Mouse (Mus musculus) heart, embryonic 15.5 days (tissue): ENCODE measurements around the gene Gadd45b. TPM values are rescaled to one million over a fixed set of nuclear protein-coding genes. Genes with fewer than 3 reads are reported as not detected.

Source experiments
- ATAC-seq: fragments of 200-750 bp; cut with Nextera tagmentation; replicated peaks from 2 replicates; pipeline ENCODE4 v1.8.0; 2017; ENCODE audit warnings: low read depth, moderate TSS enrichment; ENCODE audit not compliant: insufficient number of reproducible peaks, insufficient read depth, low FRiP score
- H3K27ac ChIP-seq: fragments of 300-500 bp; sonication (generic); 2 replicates; pipeline ENCODE4 v1.5.1; 2015; ENCODE audit warnings: mild to moderate bottlenecking, inconsistent platforms
- H3K27me3 ChIP-seq: fragments of 300-500 bp; sonication (generic); 2 replicates; pipeline ENCODE4 v1.6.1; 2015; ENCODE audit warnings: inconsistent platforms
- H3K36me3 ChIP-seq: fragments of 300-500 bp; sonication (generic); 2 replicates; pipeline ENCODE4 v1.6.1; 2015; ENCODE audit warnings: mild to moderate bottlenecking, inconsistent platforms
- H3K4me1 ChIP-seq: fragments of 300-500 bp; sonication (generic); replicated peaks from 2 replicates; pipeline ENCODE4 v1.6.1; 2015; ENCODE audit warnings: inconsistent platforms
- H3K4me2 ChIP-seq: fragments of 300-500 bp; sonication (generic); 2 replicates; pipeline ENCODE4 v1.6.1; 2015; ENCODE audit warnings: inconsistent platforms, mild to moderate bottlenecking, moderate library complexity
- H3K4me3 ChIP-seq: fragments of 300-500 bp; sonication (generic); 2 replicates; pipeline ENCODE4 v1.5.1; 2015; ENCODE audit warnings: mild to moderate bottlenecking, inconsistent platforms
- H3K9ac ChIP-seq: fragments of 300-500 bp; sonication (generic); 2 replicates; pipeline ENCODE4 v1.6.1; 2015; ENCODE audit warnings: mild to moderate bottlenecking, inconsistent platforms
- H3K9me3 ChIP-seq: fragments of 300-500 bp; sonication (generic); replicated peaks from 2 replicates; pipeline ENCODE4 v1.6.1; 2016; ENCODE audit warnings: inconsistent platforms
- WGBS: fragments of 180-500 bp; shearing (Covaris S2); methylation state at CpG from one replicate; pipeline ENCODE4 v1.1.7; 2015; ENCODE audit warnings: mixed read lengths; 5-methylcytosine and 5-hydroxymethylcytosine counted together
- polyA plus RNA-seq: library from polyadenylated mRNA; unstranded; fragments of >200 nt; fragmentation: Nextera tagmentation; extraction: Ambion mirVana; gene quantifications from 2 replicates; pipeline ENCODE4 v1.2.1, GENCODE M21; 2015

The Gadd45b gene
- polyA plus RNA-seq, 1 experiment from 2014 or later: 30.8 TPM

DNA sequence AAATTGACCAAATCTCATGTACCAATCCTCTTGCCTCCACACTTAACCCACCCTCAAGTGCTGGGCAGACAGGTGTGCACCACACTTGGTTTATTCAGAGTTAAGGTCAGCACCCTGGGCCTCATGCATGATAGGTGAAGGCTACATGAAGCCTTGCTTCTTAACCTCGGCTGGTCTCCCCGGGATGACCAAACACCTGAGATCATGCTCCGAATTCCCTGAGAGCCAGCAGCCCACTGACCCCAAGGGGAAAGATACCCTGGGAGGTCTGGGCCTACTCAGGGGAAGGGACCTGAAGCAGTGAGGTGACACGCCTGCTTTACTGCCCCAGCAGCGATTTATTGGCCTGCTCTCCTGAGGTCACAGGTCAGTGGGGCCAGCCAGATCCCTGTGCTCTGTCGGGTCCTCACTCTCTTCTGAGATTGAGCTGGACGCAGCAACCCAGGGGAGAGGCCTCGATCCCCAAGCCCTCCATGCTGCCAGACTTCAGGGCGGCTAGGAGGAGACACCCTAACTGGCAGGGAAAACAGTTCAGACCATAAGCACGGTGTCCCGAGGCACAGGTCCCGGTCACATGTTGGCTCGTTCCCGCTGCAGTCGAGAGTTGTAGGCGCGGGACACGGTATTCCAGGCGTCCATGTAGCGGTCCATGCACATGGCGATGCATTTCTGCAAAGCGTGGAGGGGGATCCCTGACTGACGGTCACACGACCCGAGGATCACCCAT lies 30.1 kb upstream of the Gadd45b start:
- Histone ChIP-seq H3K4me3 (peak overlapping the region; percentile 98), H3K4me2 (peak overlapping the region; percentile 96), H3K27me3 (0 out of 2 replicates have a peak, but pooled peaks cover 5% of the 10 kb centered on the region), H3K4me1 (peaks cover 31% of the 10 kb centered on the region), H3K36me3 (peaks cover 24% of the 10 kb centered on the region), H3K9me3 (no peaks in the 10 kb centered on the region), H3K9ac (peak overlapping the region; percentile 95), H3K27ac (peak overlapping the region; percentile 89; the same call in 1 of the 2 replicates)
- WGBS: 15% methylated on average over 25 of the region's 25 CpGs
- no peak for ATAC-seq

GRCm38 (mm10) chr10:80900318-80901247 lies 29.3 kb upstream of the Gadd45b start, which contains the start of gene Timm13:
Gene Timm13, minus strand, starts transcription at chr10:80900969.
- peak within 1 kb of the TSS; percentile 95 for H3K9ac ChIP-seq
- H3K4me1 ChIP-seq: peaks cover 31% of the 10 kb centered on the region
- peak; percentile 96 for ATAC-seq
- 0 out of 2 replicates have a peak, but pooled peaks cover 5% of the 10 kb centered on the region for H3K27me3 ChIP-seq
- H3K36me3 ChIP-seq: peaks cover 30% of the 10 kb centered on the region
- H3K4me3 ChIP-seq: peak within 1 kb of the TSS; percentile 98
- WGBS: under 1% methylated on average over 72 of the region's 72 CpGs
- no peaks in the 10 kb centered on the region for H3K9me3 ChIP-seq
- H3K4me2 ChIP-seq: peak within 1 kb of the TSS; percentile 96
- H3K27ac ChIP-seq: peak within 1 kb of the TSS; percentile 89

- Histone ChIP-seq H3K4me1 (peaks cover 31% of the 10 kb centered on the region), H3K27me3 (0 out of 2 replicates have a peak, but pooled peaks cover 5% of the 10 kb centered on the region), H3K4me3 (peak overlapping the region; percentile 98), H3K9ac (peak overlapping the region; percentile 38; the same call in 1 of the 2 replicates), H3K9me3 (no peaks in the 10 kb centered on the region), H3K36me3 (peaks cover 37% of the 10 kb centered on the region), H3K27ac (peak overlapping the region; percentile 65), H3K4me2 (peak overlapping the region; percentile 96)
- ATAC-seq: no peak
- 87% methylated on average over 19 of the region's 19 CpGs for WGBS
Measured at GRCm38 (mm10) chr10:80901409-80902272, 28.2 kb upstream of the Gadd45b start.

DNA sequence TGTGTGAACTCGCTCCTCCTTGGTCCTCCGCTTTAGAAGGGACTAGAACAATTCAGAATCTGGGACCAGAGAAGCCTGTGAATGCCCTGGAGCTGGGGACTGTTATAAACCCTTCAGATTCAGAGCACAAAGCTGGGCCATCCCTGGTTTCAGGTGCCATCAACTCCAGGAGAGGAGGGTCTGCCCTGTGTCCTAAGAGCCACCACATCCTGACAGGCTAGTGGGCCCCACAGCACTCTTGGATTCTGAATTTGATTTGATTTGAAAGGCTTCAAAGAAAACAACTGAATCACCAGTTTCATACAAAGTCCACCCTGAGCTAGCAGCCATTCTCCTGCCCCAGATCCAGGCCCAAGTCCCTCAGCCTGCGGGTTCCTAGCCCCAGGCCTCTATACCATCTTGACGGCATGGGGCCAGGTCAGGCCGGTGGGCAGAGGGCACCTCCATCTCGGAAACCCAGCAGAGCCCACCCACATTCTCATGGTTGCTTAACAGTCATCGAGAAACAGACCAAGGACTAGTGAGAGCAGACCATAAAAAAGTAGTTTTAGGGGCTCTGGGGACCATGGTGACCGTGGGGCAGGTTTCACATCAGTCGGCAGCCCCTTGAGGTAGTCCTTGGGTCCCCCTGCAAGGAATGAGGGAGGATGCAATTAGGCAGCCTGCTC lies 27.5 kb upstream of the Gadd45b start:
- Histone ChIP-seq H3K4me1 (peaks cover 31% of the 10 kb centered on the region), H3K9me3 (no peaks in the 10 kb centered on the region), H3K36me3 (peaks cover 40% of the 10 kb centered on the region), H3K27me3 (0 out of 2 replicates have a peak, but pooled peaks cover 5% of the 10 kb centered on the region), H3K4me3 (no peak overlapping the region), H3K27ac (no peak overlapping the region), H3K9ac (no peak overlapping the region), H3K4me2 (no peak overlapping the region)
- ATAC-seq: no peak
- 91% methylated on average over 9 of the region's 9 CpGs for WGBS

DNA sequence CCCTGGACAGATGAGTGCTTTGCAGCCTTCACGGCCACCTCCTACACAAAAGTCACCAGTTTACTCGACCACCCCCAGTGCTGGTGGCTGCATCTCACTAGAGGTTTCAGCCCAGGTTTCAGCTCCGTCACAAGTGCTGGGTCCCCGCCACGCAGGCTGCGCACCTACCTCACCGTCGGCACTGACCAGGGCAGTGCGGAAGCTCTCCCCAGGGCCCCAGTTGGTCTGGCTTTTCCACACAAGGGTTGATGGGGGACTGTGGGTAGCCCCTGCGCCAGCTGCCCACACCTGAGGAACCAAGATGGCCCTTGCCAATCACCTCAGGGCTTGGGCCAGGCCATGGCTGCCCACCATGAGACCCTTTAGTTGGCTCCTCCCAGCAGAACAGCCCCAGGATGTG lies 26.6 kb upstream of the Gadd45b start:
- Histone ChIP-seq H3K9me3 (no peaks in the 10 kb centered on the region), H3K4me3 (no peak overlapping the region), H3K36me3 (peaks cover 49% of the 10 kb centered on the region), H3K4me2 (no peak overlapping the region), H3K27ac (no peak overlapping the region), H3K27me3 (no peaks in the 10 kb centered on the region), H3K9ac (no peak overlapping the region), H3K4me1 (peaks cover 25% of the 10 kb centered on the region)
- ATAC-seq: no peak
- WGBS: 92% methylated on average over 10 of the region's 10 CpGs

DNA sequence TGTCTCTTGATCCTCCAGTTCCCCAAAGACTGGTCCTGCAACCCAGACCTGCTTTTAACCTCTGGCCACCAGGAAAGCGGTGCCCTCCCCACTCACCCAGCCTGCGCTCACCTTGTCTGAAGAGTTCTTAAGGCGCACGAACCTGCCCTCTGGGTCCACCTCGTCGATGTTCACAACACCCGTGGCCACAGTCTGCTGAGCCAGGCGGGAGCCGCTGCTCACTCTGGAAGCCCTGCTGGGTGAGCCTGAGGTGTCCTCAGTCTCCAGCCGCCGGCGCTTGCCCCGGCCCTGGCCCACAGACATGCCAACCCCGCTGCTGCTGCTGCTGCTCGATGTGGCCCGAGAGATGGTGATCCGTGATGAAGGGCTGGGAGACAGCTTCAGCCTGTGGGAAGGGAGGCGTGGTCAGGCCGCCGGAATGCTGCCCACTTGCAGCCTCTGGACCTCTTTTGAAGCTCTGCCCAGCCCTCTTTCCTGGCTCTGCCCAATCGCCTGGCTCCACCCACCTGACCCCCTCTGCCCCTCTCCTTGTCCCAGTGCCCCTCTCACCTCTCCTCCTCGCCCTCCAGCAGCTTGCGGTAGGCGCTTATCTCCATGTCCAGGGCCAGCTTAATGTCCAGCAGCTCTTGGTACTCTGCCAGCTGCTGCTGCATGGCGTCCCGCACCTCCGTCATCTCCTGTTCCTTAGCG lies 25.7 kb upstream of the Gadd45b start:
- WGBS: 73% methylated on average over 28 of the region's 28 CpGs
- no peak overlapping the region for H3K4me3 ChIP-seq
- H3K36me3 ChIP-seq: peaks cover 55% of the 10 kb centered on the region
- no peaks in the 10 kb centered on the region for H3K9me3 ChIP-seq
- no peak for ATAC-seq
- no peak overlapping the region for H3K9ac ChIP-seq
- H3K4me2 ChIP-seq: no peak overlapping the region
- no peaks in the 10 kb centered on the region for H3K27me3 ChIP-seq
- peaks cover 19% of the 10 kb centered on the region for H3K4me1 ChIP-seq
- 0 out of 2 replicates have a peak overlapping the region, but pooled peaks have one; percentile 24 for H3K27ac ChIP-seq

GRCm38 (mm10) chr10:80904709-80905108 lies 25.2 kb upstream of the Gadd45b start:
- ATAC-seq: no peak
- 85% methylated on average over 11 of the region's 11 CpGs for WGBS
- Histone ChIP-seq H3K4me1 (peaks cover 14% of the 10 kb centered on the region), H3K27ac (no peak overlapping the region), H3K9me3 (no peaks in the 10 kb centered on the region), H3K4me2 (no peak overlapping the region), H3K9ac (no peak overlapping the region), H3K27me3 (no peaks in the 10 kb centered on the region), H3K4me3 (no peak overlapping the region), H3K36me3 (peaks cover 60% of the 10 kb centered on the region)

DNA sequence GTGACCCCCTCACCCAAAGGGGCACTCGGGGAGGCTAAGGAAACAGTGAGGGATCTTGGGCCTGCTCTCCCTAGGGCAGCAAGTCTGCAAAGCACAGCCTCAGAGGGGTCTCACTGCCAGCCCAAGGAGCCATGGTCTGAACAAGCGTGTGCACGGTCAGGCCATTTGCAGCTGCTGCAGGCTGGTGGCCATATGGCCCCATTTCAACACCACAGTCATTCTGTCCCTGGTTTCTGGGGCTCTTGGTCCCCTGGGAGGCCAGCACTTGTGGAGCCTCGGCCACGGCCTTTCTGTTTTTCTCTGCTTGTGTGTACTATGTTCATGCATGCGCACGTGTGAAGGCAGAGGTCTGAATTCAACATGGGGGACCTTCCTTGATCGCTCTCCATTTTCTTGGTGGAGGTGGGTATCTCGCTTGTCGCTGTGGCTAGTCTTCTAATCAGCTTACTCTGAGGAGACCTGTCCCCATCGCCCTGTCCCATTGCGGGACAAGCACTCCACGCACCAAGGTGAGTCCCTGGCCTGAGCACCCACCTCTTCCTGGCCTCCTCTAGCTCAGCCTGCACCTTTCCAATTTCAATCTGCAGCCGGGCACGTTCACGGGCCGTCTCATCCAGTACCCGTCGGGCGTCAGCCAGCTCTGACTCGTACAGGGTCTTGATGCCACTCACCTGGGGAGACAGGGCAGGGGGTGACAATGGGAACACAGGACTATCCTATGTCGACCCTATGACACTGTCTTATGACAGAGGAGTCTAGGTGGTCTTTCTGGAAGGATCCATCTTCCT lies 20.3 kb upstream of the Gadd45b start:
- no peaks in the 10 kb centered on the region for H3K27me3 ChIP-seq
- no peaks in the 10 kb centered on the region for H3K9me3 ChIP-seq
- H3K4me3 ChIP-seq: no peak overlapping the region
- peaks cover 7% of the 10 kb centered on the region; the same call in 1 of the 2 replicates for H3K4me1 ChIP-seq
- WGBS: 94% methylated on average over 22 of the region's 22 CpGs
- ATAC-seq: no peak
- H3K36me3 ChIP-seq: peaks cover 43% of the 10 kb centered on the region
- H3K4me2 ChIP-seq: no peak overlapping the region
- no peak overlapping the region for H3K9ac ChIP-seq
- no peak overlapping the region for H3K27ac ChIP-seq

DNA sequence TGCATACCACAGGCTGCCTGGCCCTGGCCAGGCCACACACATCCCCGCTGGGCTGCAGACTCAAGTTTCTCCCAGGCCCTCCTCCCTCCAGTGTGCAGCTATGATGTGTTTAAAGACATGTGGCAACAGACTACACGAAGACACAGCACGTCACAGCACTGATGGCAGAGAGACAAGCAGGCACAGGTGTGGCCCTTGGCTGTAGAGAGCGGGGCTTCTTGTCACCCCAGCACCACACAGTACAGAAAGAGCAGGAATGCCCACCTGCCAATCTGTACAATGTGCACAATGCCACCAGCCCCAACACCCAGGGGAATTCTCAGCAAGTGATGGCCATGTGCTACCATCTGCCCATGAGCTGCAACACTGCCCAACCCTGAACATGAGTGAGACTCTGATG lies 18.5 kb upstream of the Gadd45b start:
- 92% methylated on average over 4 of the region's 4 CpGs for WGBS
- H3K4me2 ChIP-seq: no peak overlapping the region
- H3K27ac ChIP-seq: no peak overlapping the region
- no peak overlapping the region for H3K9ac ChIP-seq
- no peaks in the 10 kb centered on the region for H3K9me3 ChIP-seq
- peaks cover 28% of the 10 kb centered on the region for H3K36me3 ChIP-seq
- no peak for ATAC-seq
- peaks cover 11% of the 10 kb centered on the region for H3K4me1 ChIP-seq
- no peaks in the 10 kb centered on the region for H3K27me3 ChIP-seq
- no peak overlapping the region for H3K4me3 ChIP-seq
